Comparison of ENCODE assay signal across 22 mouse cellular contexts in the genomic region with DNA sequence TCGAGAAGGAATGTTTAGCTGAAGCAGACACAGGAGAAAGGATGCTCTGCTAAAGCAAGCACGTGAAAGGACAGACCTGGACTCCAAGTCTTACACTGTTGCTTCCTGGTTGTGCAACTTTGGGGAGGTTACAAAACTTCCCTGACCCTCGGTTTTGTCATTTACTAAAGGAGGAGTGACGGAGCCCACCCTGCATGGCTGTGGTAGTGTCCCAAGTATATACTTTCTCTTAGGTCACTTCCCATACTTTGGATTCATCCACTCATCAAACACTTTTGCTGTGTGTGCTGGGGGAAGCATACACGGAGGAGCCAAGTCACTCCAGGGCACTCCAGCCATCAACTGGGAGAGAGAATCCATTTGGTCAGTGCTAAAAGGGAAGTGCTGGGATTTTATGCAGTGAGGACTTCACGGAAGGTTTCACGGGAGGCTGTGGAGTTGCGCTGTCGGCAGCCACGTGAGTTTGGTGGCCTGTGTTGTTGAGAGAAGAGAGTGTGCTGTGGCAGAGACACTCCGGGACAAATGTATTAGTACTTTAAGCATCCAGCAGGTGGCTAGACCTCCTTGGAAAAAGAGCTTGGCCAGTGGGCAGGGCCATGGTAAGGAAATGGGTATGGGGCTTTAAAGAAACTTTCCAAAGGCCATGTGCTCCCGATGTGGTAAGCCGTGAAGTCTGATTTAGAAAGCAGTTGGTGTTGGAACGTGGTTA.
DNase-seq lines count a peak whose midpoint lies in the region; ATAC-seq and TF ChIP-seq lines count a peak whose summit lies in the region.
"Had no signal": no experiment of that assay in that cellular context is flagged by ENCODE, and none has a peak within 500 bp of the region (broad histone marks: within the 10 kb centered on the region; RNA-seq: fewer than 3 reads in every experiment).

No protein-coding gene starts in this region.

- TF ChIP-seq EP300 in CH12.LX (IDR thresholded peaks at IDR 0.05; ENCODE audit: low read length), result no peak

- H3K79me2 ChIP-seq in CH12.LX (replicated peaks; ENCODE audit: control insufficient read depth, extremely low read depth, insufficient read depth, poor library complexity, severe bottlenecking), result no peaks in the 10 kb centered on the region

- no peaks in the 10 kb centered on the region for H3K36me3 ChIP-seq in kidney, postnatal 0 days (ENCODE audit: insufficient read depth, low read length)
- H3K36me3 ChIP-seq in CH12.LX (replicated peaks in 1 of 2; ENCODE audit: control insufficient read depth in 1 of 2, insufficient read depth in 1 of 2, low read length in 1 of 2), result no peaks in the 10 kb centered on the region
- H3K36me3 ChIP-seq: forebrain, embryonic 12.5 days; hindbrain, embryonic 10.5 days; kidney, embryonic 15.5 days; midbrain, embryonic 12.5 days had no signal

- ATAC-seq in kidney, postnatal 0 days (replicated peaks; ENCODE audit: low FRiP score, low read depth), result no peak
- peak; percentile 77 for ATAC-seq in granulocyte monocyte progenitor cell, adult 5-6 weeks (replicated peaks; ENCODE audit: poor library complexity, severe bottlenecking)
- ATAC-seq: activated CD4-positive, CD25-positive, alpha-beta regulatory T cell, adult 4 months; CD4-positive, CD25-positive, alpha-beta regulatory T cell, adult 4 months; inflammation-experienced regulatory T-cells, adult 6 months had no signal

- no peaks in the 10 kb centered on the region for H3K9me3 ChIP-seq in kidney, postnatal 0 days (replicated peaks; ENCODE audit: low read length)
- H3K9me3 ChIP-seq in CH12.LX (replicated peaks; ENCODE audit: low read length), result no peaks in the 10 kb centered on the region
- H3K9me3 ChIP-seq: forebrain, embryonic 12.5 days; hindbrain, embryonic 10.5 days; kidney, embryonic 15.5 days; midbrain, embryonic 12.5 days had no signal

- no peak overlapping the region for H3K4me2 ChIP-seq in kidney, postnatal 0 days (ENCODE audit: low read length)
- H3K4me2 ChIP-seq in CH12.LX (ENCODE audit: insufficient read depth, low read depth, poor library complexity, severe bottlenecking), result no peak overlapping the region
- H3K4me2 ChIP-seq: forebrain, embryonic 12.5 days; kidney, embryonic 15.5 days; midbrain, embryonic 12.5 days had no signal

- dilution Hi-C loops in CH12.LX (cut with MboI; ENCODE audit: extremely low pct_ligation_motif_present, extremely low pct_unique_long_range_greater_than_20kb, low sequenced_read_pairs), result no loop called here

- H3K4me3 ChIP-seq in kidney, postnatal 0 days (replicated peaks; ENCODE audit: low read depth, low read length), result no peak overlapping the region
- H3K4me3 ChIP-seq in CH12.LX (replicated peaks in 1 of 3; ENCODE audit: low read depth in 2 of 3, low read length in 2 of 3, poor library complexity in 1 of 3), result no peak overlapping the region
- H3K4me3 ChIP-seq: forebrain, embryonic 12.5 days; hindbrain, embryonic 10.5 days; kidney, embryonic 15.5 days; midbrain, embryonic 12.5 days had no signal

- in situ Hi-C loops in CH12.LX (cut with MboI; ENCODE audit: low pct_ligation_motif_present, low pct_unique_long_range_greater_than_20kb, low sequenced_read_pairs), result no loop called here

- H3K4me1 ChIP-seq in kidney, postnatal 0 days (replicated peaks; ENCODE audit: insufficient read depth, low read length), result 0 out of 2 replicates have a peak, but pooled peaks cover 6% of the 10 kb centered on the region
- H3K4me1 ChIP-seq in CH12.LX (ENCODE audit: control insufficient read depth in 1 of 2, insufficient read depth in 2 of 2), result peaks cover 8 to 38% of the 10 kb centered on the region in 2 experiments; a peak in 3 of 4 replicates

- no peak; the same call in 1 of the 2 replicates for TF ChIP-seq RAD21 in CH12.LX (IDR thresholded peaks at IDR 0.05; ENCODE audit: low read depth, low read length)

- H3K9ac ChIP-seq in kidney, postnatal 0 days (ENCODE audit: low read depth, low read length), result no peak overlapping the region
- no peak overlapping the region for H3K9ac ChIP-seq in CH12.LX (ENCODE audit: insufficient read depth, low read depth)
- H3K9ac ChIP-seq: forebrain, embryonic 12.5 days; kidney, embryonic 15.5 days; midbrain, embryonic 12.5 days had no signal

- no peak overlapping the region for H3K27ac ChIP-seq in kidney, postnatal 0 days
- no peak overlapping the region for H3K27ac ChIP-seq in CH12.LX (ENCODE audit: insufficient read depth, low read depth)
- H3K27ac ChIP-seq: forebrain, embryonic 12.5 days; hindbrain, embryonic 10.5 days; kidney, embryonic 15.5 days; midbrain, embryonic 12.5 days had no signal

- DNase-seq in kidney, postnatal 0 days (ENCODE audit: low spot score), result peak; percentile 36
- no peak for DNase-seq in kidney, adult 11 months
- DNase-seq in 3T3-L1 (ENCODE audit: low read depth, low spot score), result peak; percentile 10
- no peak for DNase-seq in CH12.LX (ENCODE audit: extremely low read depth)
- DNase-seq in frontal cortex, postnatal 10 days (ENCODE audit: low spot score in 2 of 2), result no peak
- no peak for DNase-seq in testis, postnatal 10 days (ENCODE audit: low spot score)
- DNase-seq: adrenal gland, postnatal 25 days; cerebellum, postnatal 10 days; gastrocnemius, postnatal 36 days; left cerebral cortex, postnatal 4 days; lung, postnatal 14 days; right cerebral cortex, adult 18-20 months; spleen, adult 18-20 months; thymus, postnatal 25 days had no signal

- no peak for TF ChIP-seq POLR2A in CH12.LX (IDR thresholded peaks at IDR 0.05; ENCODE audit: low read depth, low read length)

- H3K27me3 ChIP-seq in kidney, postnatal 0 days (ENCODE audit: insufficient read depth, low read length), result no peaks in the 10 kb centered on the region
- H3K27me3 ChIP-seq in CH12.LX (replicated peaks), result no peaks in the 10 kb centered on the region
- H3K27me3 ChIP-seq: forebrain, embryonic 12.5 days had no signal

- WGBS in kidney, postnatal 0 days, result 78% methylated on average over 14 of the region's 14 CpGs

- TF ChIP-seq CTCF in kidney, postnatal 0 days (IDR thresholded peaks at IDR 0.05; ENCODE audit: low read depth), result peak; percentile 39; the same call in 1 of the 2 replicates
- TF ChIP-seq CTCF in CH12.LX (conservative IDR thresholded peaks at IDR 0.05 in 1 of 2, IDR thresholded peaks at IDR 0.05 in 1 of 2; ENCODE audit: low read depth in 2 of 2, low read length in 2 of 2), result peak in 1 of 2 experiments; percentile 35; a peak in 2 of 4 replicates

TF ChIP-seq in CH12.LX, 34 proteins besides CTCF, POLR2A, EP300 and RAD21:
- TF ChIP-seq JUND (conservative IDR thresholded peaks at IDR 0.05; ENCODE audit: low read depth, low read length) (no peak), GABPA (IDR thresholded peaks at IDR 0.05; ENCODE audit: insufficient replicate concordance, low read depth, low read length) (no peak), MAX (IDR thresholded peaks at IDR 0.05; ENCODE audit: low read length) (no peak), SMC3 (IDR thresholded peaks at IDR 0.05; ENCODE audit: low read depth, low read length) (peak; percentile 26), POLR2AphosphoS2 (IDR thresholded peaks at IDR 0.05; ENCODE audit: low read depth, low read length) (no peak), ZMIZ1 (IDR thresholded peaks at IDR 0.05; ENCODE audit: low read depth, low read length) (no peak)

Comparison
In these comparisons a context has a peak if more than half of its experiments do, and no peak if none do; other contexts are left out.
1. DNase-seq: peak in kidney, postnatal 0 days (single experiment) and 3T3-L1 (single experiment); none in kidney, adult 11 months (single experiment), CH12.LX (single experiment), frontal cortex, postnatal 10 days (0 of 2) and testis, postnatal 10 days (single experiment).